Comparison of ENCODE assay signal across 8 mouse cellular contexts in the genomic region with DNA sequence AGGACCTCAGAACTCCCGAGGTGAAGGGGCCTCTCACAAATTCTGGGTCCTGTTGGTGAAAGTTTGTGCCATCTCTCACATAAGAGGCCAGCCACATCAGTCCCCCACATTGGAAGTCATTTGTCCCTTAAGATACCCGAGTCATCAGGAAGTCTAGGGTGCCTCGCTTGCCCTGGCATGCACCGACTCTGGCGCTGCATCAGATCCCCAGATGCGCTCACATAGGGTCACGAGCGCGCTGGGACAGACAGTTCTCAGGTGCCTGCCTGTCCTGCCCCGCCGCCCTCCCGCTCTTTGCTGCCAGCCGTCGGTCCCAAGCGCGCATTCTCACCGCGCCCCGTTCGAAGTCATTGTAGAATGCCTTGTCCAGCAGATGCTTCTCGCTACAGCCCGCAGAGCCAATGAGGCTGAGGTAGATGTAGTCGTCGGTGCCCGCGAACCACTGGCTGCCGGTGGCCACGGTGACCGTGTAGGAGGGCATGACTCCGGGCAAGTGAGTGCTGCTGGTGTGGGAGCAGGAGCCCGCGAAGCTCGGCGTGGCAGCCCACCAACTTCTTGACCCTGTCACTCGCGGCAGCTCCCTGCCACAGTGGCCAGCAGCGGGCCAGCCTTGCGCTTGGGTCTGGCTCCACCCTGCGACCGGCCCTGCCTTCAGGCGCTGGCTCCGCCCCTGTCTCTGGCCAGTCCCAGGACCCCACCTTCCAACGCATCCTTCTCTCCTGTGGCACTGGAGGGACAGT. TPM values are rescaled to one million over a fixed set of nuclear protein-coding genes. Genes with fewer than 3 reads are reported as not detected.
DNase-seq lines count a peak whose midpoint lies in the region; ATAC-seq and TF ChIP-seq lines count a peak whose summit lies in the region.

Gene Alox5 (minus strand): TSS at position 635 of the 740 bp plus-strand sequence.

- peak within 1 kb of the TSS; percentile 10; the same call in 1 of the 2 replicates for H3K9ac ChIP-seq in embryonic facial prominence, embryonic 11.5 days (replicated peaks; ENCODE audit: low read length)
- 0 out of 2 replicates have a peak within 1 kb of the TSS, but pooled peaks have one; percentile 36 for H3K9ac ChIP-seq in kidney, embryonic 16.5 days (replicated peaks; ENCODE audit: low read length)
- H3K9ac ChIP-seq in stomach, postnatal 0 days (ENCODE audit: low read length): 0 out of 2 replicates have a peak within 1 kb of the TSS, but pooled peaks have one; percentile 4

- H3K27ac ChIP-seq in embryonic facial prominence, embryonic 11.5 days (replicated peaks; ENCODE audit: low read depth, low read length): no peak within 1 kb of the TSS
- no peak within 1 kb of the TSS for H3K27ac ChIP-seq in kidney, embryonic 16.5 days (ENCODE audit: low read length)
- no peak within 1 kb of the TSS for H3K27ac ChIP-seq in stomach, postnatal 0 days (replicated peaks)

- no peaks in the 10 kb centered on the region for H3K9me3 ChIP-seq in embryonic facial prominence, embryonic 11.5 days (replicated peaks; ENCODE audit: control insufficient read depth, low read length)
- H3K9me3 ChIP-seq in kidney, embryonic 16.5 days (ENCODE audit: low read length): no peaks in the 10 kb centered on the region
- H3K9me3 ChIP-seq in stomach, postnatal 0 days (ENCODE audit: control insufficient read depth, low read length): no peaks in the 10 kb centered on the region

- TF ChIP-seq EP300 in stomach, postnatal 0 days (optimal IDR thresholded peaks at IDR 0.05): no peak

- peak; percentile 76 for ATAC-seq in embryonic facial prominence, embryonic 11.5 days (replicated peaks; ENCODE audit: insufficient number of reproducible peaks, low FRiP score, low TSS enrichment, low read depth)
- ATAC-seq in kidney, embryonic 16.5 days (ENCODE audit: low FRiP score, low TSS enrichment): peak; percentile 86
- ATAC-seq in stomach, postnatal 0 days (ENCODE audit: low FRiP score, low TSS enrichment): peak; percentile 42; the same call in 1 of the 2 replicates

- peak; percentile 11; the same call in 1 of the 2 replicates for TF ChIP-seq CTCF in stomach, postnatal 0 days (IDR thresholded peaks at IDR 0.05; ENCODE audit: low read depth)

- 4% methylated on average over 43 of the region's 43 CpGs for WGBS in embryonic facial prominence, embryonic 11.5 days
- 3% methylated on average over 43 of the region's 43 CpGs for WGBS in kidney, embryonic 16.5 days
- 2% methylated on average over 43 of the region's 43 CpGs for WGBS in stomach, postnatal 0 days

- intact Hi-C loops in left cerebral cortex, postnatal 4 days (cut with DNase I): no loop called here

- H3K4me2 ChIP-seq in embryonic facial prominence, embryonic 11.5 days (ENCODE audit: low read depth, low read length): peak within 1 kb of the TSS; percentile 64
- H3K4me2 ChIP-seq in kidney, embryonic 16.5 days (replicated peaks; ENCODE audit: low read depth, low read length): peak within 1 kb of the TSS; percentile 74
- peak within 1 kb of the TSS; percentile 53 for H3K4me2 ChIP-seq in stomach, postnatal 0 days (replicated peaks; ENCODE audit: low read depth)

- H3K4me1 ChIP-seq in embryonic facial prominence, embryonic 11.5 days (ENCODE audit: control insufficient read depth, insufficient read depth, low read length): no peaks in the 10 kb centered on the region
- H3K4me1 ChIP-seq in kidney, embryonic 16.5 days (ENCODE audit: insufficient read depth, low read length): no peaks in the 10 kb centered on the region
- no peaks in the 10 kb centered on the region for H3K4me1 ChIP-seq in stomach, postnatal 0 days (replicated peaks; ENCODE audit: control insufficient read depth, insufficient read depth)

- peak; percentile 19 for DNase-seq in left cerebral cortex, postnatal 4 days
- DNase-seq in left cerebral cortex, adult 8-10 months (ENCODE audit: low spot score in 2 of 2): no peak
- peak; percentile 22 for DNase-seq in embryonic facial prominence, embryonic 11.5 days (ENCODE audit: low spot score)
- peak; percentile 38 to 44 for DNase-seq in heart, adult 9 months (ENCODE audit: low spot score in 2 of 2)
- DNase-seq in lung, postnatal 4 days: peak; percentile 47
- DNase-seq in stomach, postnatal 0 days (ENCODE audit: low spot score): peak; percentile 31
- no peak for DNase-seq in thymus, postnatal 25 days

- no peaks in the 10 kb centered on the region for H3K36me3 ChIP-seq in embryonic facial prominence, embryonic 11.5 days (replicated peaks; ENCODE audit: control insufficient read depth, insufficient read depth, low read depth, low read length)
- no peaks in the 10 kb centered on the region for H3K36me3 ChIP-seq in kidney, embryonic 16.5 days (ENCODE audit: insufficient read depth, low read length)
- H3K36me3 ChIP-seq in stomach, postnatal 0 days (ENCODE audit: control insufficient read depth, insufficient read depth, low read length): no peaks in the 10 kb centered on the region

- H3K4me3 ChIP-seq in embryonic facial prominence, embryonic 11.5 days (ENCODE audit: low read depth, low read length): peak within 1 kb of the TSS; percentile 25; the same call in 1 of the 2 replicates
- H3K4me3 ChIP-seq in kidney, embryonic 16.5 days (ENCODE audit: low read length): peak within 1 kb of the TSS; percentile 44
- H3K4me3 ChIP-seq in stomach, postnatal 0 days (ENCODE audit: low read depth, low read length): peak within 1 kb of the TSS; percentile 24; the same call in 1 of the 2 replicates

- H3K27me3 ChIP-seq in embryonic facial prominence, embryonic 11.5 days (ENCODE audit: control insufficient read depth, insufficient read depth, low read length): peaks cover 15% of the 10 kb centered on the region
- peaks cover 39% of the 10 kb centered on the region for H3K27me3 ChIP-seq in kidney, embryonic 16.5 days (ENCODE audit: insufficient read depth, low read length)
- H3K27me3 ChIP-seq in stomach, postnatal 0 days (ENCODE audit: control insufficient read depth, insufficient read depth, low read length): peaks cover 2% of the 10 kb centered on the region; the same call in 1 of the 2 replicates

RNA-seq across cellular contexts. Expression of gene Alox5, which starts in this region (rescaled TPM):
- 1 to 10 TPM; 1.3 to 1.4 TPM for total RNA-seq in left cerebral cortex, postnatal 4 days (2021)
- 1 to 10 TPM; 1.2 to 3.3 (median 1.8) TPM for total RNA-seq in left cerebral cortex, adult 8-10 months (2022)
- 0.72 and 0.74 TPM in 2 replicates for polyA plus RNA-seq in embryonic facial prominence, embryonic 11.5 days (2014; fragmentation: Nextera tagmentation; extraction: Ambion mirVana)
- polyA plus RNA-seq in kidney, embryonic 16.5 days (2015; fragmentation: Nextera tagmentation; extraction: Ambion mirVana): 0.63 and 0.89 TPM in 2 replicates
- 0.45 and 1.3 TPM in 2 replicates for polyA plus RNA-seq in stomach, postnatal 0 days (2015; fragmentation: Nextera tagmentation; extraction: Ambion mirVana)

Comparison
In these comparisons a context has a peak if more than half of its experiments do, and no peak if none do; other contexts are left out.
1. DNase-seq: peak in left cerebral cortex, postnatal 4 days (single experiment), heart, adult 9 months (2 of 2), lung, postnatal 4 days (2 of 2) and stomach, postnatal 0 days (single experiment); none in left cerebral cortex, adult 8-10 months (0 of 2) and thymus, postnatal 25 days (single experiment).
2. Peak in DNase-seq, ATAC-seq, H3K4me3 ChIP-seq, H3K9ac ChIP-seq and H3K4me2 ChIP-seq in embryonic facial prominence, embryonic 11.5 days; RNA of the gene not detected or under 1 TPM.
3. Peak in ATAC-seq, H3K4me3 ChIP-seq, H3K9ac ChIP-seq and H3K4me2 ChIP-seq in kidney, embryonic 16.5 days; RNA of the gene not detected or under 1 TPM.
4. Peak in every context shown above with its lines, with median percentiles within 50 percentile points of each other: ATAC-seq, H3K4me2 ChIP-seq, H3K4me3 ChIP-seq and H3K9ac ChIP-seq.